Mouse (Mus musculus): ENCODE measurements around the gene Ptbp3. TPM values are rescaled to one million over a fixed set of nuclear protein-coding genes. Genes with fewer than 3 reads are reported as not detected.
"Not testable (repeated sequence)": the region's sequence is repeated elsewhere in the genome, so short reads cannot be mapped to it uniquely, and the experiment has no call there.

Ptbp3 gene
- total RNA-seq (2015), result 341 TPM in 2 replicates
- total RNA-seq (2017), result 283 and 309 TPM in 2 replicates

DNA sequence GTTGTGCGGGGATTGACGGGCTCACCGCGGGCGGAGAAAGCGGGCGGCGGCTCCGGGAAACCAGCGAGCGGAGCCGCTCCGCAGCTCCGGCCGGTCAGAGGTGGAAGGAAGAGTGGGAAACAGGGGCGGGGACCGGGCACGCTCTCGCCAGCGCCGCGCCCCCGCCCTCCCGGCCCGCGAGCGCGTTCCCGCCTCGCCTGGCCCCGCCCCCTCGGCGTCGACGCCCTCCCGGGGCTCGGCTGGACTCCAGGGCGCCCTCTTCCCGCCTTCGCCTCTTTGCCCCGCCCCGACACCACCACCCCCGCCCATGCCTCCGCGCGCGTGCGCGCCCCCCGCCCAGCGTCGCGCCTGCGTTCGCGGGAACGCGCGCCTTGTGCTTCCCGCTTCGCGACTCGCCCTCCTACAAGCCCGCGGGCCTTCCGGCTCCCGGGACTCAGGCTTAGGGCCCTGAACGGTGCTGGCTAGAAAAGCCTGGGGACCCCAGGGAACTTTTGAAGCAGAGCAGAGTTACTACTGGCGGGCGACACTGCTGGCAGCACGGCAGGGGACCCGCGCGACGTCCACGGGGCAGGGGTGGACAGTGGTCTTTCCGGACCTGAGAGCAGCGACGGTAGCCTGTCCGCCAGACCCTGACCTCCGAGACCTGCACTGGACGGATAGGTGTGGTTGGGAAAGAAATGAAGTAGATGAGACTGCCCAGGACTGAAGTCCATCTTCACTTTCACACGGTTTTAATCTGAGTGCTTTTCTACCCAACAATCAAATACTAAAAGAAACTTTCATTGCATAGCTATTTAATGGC is at the start of gene Ptbp3:
Gene Ptbp3, minus strand, starts transcription at position 190 of the 802 bp plus-strand sequence.
- peak; percentile 84 for ATAC-seq (ENCODE audit: poor library complexity, severe bottlenecking)

DNA sequence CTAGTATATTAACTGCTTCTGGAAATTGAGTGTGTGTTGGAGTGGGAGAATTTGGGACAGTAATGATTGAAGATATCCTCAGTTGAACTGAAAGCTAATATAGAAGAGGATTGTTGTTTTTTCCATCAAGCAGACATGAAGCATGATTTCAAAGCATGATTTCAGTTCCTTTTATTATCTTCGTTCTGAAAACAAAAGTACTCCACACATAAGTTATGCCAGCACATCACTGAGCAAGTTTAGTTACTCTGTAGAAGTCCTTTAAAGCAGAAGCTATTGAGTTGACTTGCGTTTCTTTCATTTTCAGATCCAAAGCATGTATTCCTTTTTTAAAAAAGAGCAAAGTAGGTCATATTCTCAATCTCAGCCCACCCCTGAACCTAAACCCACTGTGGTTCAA is 47.4 kb upstream of the Ptbp3 start:
- ATAC-seq (ENCODE audit: poor library complexity, severe bottlenecking), result peak; percentile 42

DNA sequence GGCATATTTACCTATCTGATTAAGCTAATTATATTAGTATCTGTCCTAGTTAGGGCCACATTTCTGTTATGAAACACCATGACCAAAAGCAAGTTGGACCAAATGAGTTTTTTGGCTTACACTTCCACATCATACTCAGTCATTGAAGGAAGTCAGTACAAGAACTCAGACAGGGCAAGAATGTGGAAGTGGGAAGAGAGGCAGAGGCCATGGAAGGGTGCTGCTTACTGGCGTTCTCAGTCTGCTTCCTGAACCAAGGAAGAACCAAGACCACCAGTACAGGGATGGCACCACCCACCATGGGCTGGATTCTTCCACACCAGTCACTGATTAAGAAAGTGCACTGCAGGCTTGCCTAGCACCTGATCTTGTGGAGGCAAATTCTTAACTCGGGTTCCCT is 45.5 kb upstream of the Ptbp3 start:
- ATAC-seq (ENCODE audit: poor library complexity, severe bottlenecking), result peak; percentile 66

DNA sequence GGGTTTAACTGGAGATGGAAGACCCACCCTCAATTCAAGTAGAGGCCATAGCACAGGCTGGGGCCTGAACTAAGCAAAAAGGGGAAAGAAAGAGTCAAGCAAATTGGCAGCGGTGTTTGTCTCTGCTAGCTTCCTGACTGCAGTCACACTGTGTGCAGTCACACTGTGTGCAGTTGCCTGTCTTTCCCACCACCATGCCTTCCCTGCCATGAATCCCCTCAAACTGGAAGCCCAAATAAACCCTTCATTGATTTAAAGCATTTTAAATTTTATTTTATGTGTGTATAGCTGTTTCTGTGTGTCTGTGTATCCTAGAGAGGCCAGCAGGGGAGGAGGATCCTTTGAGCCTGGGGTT is 38.7 kb upstream of the Ptbp3 start:
- ATAC-seq (ENCODE audit: poor library complexity, severe bottlenecking), result no peak

DNA sequence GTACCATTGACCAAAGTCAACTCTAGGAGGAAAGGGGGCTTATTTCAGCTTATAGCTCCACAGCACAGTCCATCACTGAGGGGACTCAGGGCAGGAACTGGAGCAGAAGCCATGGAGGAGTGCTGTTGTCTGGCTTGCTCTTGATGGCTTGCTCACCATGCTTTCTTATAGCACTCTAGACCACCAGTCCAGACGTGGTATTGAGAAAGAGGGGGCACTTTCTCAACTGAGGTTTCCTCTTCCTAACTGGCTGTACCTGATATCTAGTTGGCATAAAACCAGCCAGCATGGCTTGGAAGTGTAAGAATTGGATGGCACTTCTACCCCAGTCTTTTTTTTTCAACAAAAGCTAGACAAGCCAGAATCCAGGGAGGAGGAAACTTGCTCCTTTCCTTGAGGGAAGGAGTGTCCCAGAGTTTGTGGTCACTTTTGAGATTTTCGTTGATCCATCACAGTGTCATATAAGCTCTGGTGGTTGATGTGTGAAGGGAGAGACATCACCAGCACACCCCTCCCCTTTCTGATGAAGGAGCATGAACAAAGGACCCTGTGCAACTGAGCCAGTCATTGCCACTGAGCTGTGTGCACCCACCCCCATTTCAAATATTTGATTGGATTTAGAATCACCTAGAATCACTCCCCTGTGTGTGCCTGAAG is 38.2 kb upstream of the Ptbp3 start:
- ATAC-seq (ENCODE audit: poor library complexity, severe bottlenecking), result 0 out of 2 replicates have a peak, but pooled peaks have one; percentile 24

DNA sequence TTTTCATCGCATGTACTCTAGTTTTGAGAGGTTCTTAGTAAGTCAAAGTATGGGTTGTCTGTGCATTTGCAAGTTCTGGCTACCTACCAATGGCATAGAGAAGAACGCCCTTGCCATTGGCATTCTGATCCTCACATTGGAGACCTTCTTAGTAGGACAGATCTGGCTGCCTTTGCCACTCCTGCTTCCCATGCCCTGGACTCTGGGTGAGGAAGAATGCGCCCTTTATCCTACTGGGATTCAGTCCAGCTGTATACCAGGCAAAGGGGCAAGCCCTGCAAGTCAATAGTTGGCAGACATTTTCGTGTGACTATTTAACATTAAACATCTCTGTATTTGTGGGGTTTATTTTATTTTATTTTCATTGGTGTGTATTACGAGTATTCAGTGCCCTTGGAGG is 35.9 kb upstream of the Ptbp3 start:
- ATAC-seq (ENCODE audit: poor library complexity, severe bottlenecking), result no peak

DNA sequence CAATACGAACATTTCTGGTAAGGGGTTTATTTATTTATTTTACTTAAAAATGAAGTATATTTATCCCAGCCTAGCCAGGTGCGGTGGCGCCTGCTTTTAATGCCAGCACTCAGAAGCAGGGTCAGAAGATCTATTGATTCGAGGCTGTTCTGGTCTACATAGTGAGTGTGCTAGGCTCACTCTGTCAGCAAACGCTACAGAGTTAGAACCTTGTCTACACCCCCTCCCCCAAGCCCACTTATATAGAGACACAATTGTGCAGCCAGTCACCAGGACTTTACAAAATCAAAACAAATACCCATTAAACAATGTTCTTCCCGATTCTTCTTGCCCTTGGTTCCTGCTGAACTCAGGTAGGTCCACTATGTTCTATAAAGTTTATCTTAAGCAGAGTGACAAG is 33.0 kb upstream of the Ptbp3 start:
- ATAC-seq (ENCODE audit: poor library complexity, severe bottlenecking), result no peak

DNA sequence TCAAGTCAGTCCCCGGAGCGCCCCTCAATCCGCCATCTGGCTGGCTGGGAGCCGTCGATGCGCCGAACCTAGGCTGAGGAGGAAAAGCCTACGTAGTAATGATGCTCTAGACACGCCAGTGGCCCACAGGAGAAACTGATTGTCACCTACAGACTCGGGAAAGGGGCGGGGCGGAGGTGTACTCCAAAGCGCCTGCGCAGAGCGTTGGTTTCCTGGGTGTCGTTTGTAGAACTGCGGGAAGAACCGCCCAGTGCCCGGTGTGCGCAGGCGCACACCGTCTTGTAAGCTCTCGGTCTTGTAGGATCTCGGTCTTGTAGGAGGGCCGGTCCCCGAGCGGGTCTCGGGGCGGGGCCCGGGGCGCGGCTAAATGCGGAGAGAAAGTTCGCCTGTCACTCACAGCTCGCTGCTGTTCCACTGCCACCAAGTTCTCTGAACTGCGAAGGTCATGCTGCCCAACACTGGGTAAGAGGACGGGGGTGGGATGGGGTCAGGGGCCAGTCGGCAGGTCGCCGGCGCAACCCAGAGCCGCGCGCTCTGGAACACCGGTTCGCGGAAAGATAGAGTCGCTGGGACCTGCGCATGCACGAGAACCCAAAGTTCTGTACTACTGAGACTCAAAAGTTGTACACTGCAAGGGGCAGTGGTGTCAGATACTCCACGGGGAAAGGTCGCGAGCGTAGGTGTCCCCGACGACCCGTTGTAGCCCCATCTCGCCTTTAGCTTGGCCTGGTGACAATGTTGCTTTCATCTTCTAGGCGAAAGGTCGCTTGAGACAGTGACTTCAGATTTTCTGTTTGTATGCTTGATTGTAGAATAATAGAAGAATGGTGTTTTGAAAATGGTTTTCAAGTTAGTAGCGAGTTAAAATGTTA is 32.4 kb upstream of the Ptbp3 start, which contains the start of gene Hsdl2:
Gene Hsdl2, plus strand, starts transcription at position 250 of the 872 bp plus-strand sequence.
- peak; percentile 93 for ATAC-seq (ENCODE audit: poor library complexity, severe bottlenecking)

DNA sequence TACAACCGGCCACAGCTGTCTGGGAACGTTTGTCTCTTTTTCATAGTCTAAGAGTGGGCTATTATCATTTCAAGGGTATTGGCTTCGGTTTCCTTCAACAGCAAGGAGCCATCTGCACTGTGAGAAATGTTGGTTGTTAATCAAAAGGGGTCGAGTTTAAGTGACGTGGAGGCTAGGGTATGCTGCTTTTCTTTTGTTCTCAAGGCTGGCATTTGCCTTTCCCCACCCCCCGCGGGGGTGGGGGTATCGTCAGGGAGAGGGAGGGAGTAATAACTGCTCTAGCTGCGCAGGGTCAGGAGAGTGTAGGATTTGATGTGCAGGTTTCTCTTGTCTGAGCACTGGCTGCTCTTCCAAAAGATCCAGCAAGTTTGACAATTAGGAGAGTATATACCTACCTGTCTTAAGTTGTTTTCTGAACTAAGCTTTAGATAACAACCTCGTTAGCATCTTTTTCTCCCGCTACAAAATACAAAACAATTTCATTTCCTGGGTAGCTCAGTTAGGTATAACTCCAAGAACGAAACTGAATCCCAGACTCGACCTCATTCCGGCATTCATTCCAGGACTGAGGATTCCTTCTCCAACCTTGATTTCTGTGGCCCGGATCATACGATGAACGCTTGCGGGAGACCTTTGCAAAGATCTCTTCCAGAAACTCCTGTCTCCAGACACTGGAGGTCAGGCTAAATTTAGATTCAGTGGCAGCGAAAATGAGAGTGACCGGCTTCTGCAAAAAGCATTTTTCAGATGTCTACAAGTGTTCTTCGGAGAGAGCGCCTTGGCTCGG is 31.5 kb upstream of the Ptbp3 start:
- no peak; the same call in 1 of the 2 replicates for ATAC-seq (ENCODE audit: poor library complexity, severe bottlenecking)

DNA sequence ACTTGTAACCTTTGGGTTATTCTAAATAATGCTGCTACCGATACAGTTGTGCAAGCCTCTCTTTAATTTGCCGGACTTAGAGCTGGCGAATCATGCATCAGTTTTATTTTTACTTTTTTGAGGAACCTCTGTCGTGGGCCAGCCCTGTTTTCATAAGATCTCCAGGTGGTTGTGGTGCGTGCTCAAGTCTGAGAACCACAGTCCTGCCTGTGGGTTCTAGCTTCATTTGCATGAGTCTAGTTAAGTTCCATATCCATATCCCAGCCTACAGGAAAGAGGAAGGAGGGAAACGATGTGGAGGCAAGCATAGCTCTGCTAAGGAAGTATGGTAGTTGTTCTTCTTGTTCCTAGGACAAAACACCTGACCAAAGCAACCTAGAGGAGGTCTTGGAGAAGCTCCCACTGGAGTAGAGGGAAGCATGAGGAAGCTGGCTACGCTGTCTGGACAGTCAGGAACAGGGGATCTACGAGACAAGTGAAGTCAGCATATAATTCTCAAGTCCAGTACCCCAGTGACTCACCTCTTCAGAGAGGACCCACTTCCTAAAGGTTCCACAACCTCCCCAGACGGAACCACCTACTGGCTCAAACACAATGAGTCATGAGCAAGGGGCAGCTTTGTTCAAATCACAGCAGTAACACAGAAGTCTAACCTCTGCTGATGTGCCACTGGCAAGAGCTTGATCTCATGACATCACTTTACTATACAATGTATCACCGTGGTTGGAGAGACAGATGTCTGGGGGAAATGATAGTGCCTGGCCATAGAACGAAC is 26.2 kb upstream of the Ptbp3 start:
- ATAC-seq (ENCODE audit: poor library complexity, severe bottlenecking), result peak; percentile 84

DNA sequence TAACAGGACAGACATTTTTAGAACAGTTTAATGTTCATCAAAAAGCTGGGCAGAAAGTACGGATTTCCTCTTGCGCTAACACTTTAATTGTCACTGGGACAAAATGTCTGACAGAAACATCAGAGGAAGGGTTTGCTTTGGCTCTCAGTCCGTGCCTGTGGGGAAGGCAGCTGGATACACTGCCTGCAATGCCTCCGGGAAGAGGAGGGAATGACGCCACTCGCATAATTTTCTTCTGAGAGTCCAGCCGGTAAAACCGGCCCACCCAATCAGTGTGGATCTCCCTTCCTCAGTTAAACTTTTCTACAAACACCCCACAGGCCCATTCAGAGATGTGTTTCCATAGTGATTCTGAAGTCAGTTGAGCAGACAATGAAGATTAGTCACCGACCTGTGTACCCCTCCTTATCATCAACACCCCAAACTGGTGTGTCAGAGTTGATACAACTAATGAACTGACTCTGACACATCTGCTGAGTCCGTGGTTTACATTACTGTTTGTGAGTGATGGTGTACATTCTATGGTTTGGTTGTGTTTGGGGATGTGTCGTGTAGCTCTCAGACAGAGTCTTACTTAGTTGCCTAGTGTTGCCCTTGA is 23.5 kb upstream of the Ptbp3 start:
- no peak for ATAC-seq (ENCODE audit: poor library complexity, severe bottlenecking)

DNA sequence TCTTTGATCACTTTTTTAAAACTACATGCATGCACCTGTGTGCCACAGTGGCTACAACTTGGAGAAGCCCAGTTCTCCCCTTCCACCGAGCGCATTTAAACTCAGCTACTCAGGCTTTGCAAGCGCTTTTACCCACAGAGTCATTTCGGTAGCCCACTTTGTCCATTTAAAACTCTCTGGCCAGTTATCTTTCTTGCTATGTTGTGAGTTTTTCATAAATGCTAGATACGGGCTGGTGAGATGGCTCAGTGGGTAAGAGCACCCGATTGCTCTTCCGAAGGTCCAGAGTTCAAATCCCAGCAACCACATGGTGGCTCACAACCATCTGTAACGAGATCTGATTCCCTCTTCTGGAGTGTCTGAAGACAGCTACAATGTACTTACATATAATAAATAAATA is 21.4 kb upstream of the Ptbp3 start:
- not testable (repeated sequence) for ATAC-seq (ENCODE audit: poor library complexity, severe bottlenecking)

DNA sequence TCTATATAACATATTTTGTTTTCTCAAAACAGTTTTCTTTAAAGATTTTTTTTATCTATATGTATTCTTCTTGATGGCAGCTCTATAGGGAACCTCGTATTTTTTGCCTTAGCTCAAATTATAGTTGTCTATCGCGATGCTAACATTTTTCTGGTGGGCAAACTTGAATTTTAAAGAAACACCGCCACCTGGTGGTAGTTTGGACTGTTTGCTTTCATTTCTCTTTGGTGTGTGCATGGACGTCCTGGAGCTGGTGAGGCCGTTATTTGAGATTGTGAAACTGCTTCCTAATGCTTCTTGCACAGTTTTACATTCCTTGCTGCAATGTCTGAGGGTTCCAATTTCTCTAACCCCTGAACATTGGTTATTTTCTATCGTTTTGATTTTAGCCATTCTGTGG is 20.4 kb upstream of the Ptbp3 start:
- ATAC-seq (ENCODE audit: poor library complexity, severe bottlenecking), result peak; percentile 80

DNA sequence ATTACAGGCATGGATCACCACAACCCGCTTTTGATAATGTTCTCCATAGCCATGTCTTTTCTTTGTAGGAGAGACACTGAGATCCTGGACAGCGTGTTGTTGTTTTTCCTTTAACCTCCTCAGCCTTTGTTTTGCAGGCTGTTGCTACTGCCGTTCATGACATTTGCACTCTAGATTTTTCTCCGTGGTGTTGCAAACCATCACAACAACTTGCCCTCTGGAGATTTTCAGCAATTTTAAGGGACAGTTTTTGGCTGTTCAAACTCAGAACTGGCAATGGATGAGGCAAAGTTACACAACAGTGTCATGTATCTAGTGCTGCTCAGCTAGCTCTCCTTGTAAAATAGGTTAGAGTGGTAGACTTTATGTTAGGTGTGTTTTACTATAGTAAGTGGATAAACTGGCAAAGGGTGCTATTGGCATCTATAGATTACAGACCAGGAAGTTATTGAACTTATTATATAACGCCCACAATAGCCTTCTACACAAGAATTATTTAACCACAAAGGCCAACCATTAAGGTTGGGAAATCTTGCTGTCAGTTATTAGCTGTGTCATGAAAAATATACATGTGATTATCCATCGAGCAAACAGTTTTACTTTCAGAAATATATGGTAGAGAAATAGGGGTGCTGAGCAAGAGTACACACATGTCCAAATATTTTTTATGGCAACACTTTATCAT is 18.6 kb upstream of the Ptbp3 start:
- no peak for ATAC-seq (ENCODE audit: poor library complexity, severe bottlenecking)

DNA sequence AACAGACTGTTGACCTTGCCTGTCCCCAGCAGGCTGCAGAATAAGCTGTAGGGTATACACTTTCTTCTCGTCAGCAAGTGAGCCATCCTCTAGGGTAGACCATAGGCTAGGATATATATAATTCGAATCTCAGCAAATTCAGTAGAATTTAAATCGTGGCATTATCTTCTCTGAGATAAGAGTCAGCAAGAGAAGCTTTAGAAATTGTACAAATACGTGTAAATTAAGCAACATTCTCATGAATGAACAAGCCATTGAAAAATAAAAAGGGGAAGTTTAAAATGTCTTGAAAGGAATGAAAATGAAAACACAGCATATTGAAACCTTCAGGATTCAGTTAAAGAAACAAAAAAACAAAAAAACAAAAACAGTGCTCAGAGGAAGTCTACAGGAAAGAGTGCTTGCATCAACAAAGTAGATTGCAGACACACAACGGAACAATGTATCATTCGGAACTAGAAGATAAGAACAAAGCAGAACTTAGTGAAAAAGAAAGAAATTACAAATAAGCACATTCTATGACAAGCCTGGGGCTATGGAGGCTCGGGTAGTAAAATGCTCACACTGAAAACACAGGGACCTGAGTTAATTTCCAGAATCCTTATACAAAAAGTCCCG is 16.5 kb upstream of the Ptbp3 start:
- ATAC-seq (ENCODE audit: poor library complexity, severe bottlenecking), result peak; percentile 66

DNA sequence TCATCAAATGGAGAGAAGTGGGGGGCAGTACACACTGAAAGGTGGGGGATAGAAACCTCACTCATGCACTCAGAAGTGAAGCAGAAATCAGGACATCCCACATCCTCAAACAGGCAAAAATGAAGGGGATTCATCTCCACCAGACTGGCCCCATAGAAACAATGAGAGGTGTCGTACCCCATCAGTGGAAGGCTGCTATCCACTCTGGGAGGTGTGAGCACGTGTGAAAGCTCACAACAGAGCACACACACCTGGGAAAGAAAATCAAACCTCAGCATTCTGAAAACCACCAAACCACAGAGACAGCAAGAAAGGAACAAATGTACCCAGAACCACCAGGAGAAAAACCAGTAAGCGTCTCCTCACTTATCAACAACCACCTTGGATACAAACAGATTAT is 15.0 kb upstream of the Ptbp3 start:
- ATAC-seq (ENCODE audit: poor library complexity, severe bottlenecking), result no peak

DNA sequence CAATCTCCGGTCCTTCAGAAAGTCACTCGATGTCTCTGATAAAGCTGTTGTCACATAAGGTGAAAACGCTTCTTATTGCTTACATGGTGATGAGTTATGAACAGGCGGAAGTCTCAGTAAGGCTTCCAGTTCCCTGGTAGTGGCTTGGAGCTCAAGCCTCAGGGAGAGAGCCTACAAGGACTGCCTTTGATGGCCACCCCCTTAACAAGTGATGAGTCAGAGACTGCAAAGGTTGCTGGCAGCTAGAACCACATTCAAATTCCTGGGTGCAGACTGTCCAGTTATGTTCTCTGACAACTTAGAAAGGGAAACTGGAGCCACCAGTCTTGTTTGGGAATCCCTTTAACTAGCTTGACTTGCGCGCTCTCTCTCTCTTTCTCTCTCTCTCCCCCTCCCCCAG is 11.0 kb upstream of the Ptbp3 start:
- no peak for ATAC-seq (ENCODE audit: poor library complexity, severe bottlenecking)

DNA sequence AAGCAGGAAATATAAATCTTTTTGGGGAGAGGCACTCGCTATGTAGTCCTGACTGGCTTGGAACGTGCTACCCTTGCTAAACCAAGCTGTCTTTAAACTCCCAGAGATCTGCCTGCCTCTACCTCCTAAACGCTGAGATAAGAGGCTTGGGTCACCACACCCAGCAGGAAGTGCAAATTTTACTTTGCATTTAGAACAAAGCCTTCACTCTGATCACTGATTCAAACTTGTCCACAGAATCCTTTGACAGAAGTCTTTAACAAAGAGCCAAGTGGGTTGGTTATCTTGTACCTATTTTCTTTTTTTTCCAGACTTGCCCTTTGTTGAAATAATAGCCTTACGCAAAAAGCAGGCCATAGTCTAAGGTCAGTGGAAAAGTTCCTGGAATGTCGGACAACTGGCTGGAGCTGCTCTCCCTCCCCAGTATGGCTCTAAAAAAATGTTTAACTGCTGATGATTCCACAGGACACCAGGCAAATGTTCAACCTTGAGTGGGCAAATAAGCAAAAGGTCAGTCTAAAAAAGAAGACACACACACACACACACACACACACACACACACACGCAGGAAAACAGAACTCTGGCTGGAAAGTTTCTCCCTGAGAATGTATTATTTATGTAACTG is 9.0 kb upstream of the Ptbp3 start:
- no peak for ATAC-seq (ENCODE audit: poor library complexity, severe bottlenecking)
